In the genomic region with DNA sequence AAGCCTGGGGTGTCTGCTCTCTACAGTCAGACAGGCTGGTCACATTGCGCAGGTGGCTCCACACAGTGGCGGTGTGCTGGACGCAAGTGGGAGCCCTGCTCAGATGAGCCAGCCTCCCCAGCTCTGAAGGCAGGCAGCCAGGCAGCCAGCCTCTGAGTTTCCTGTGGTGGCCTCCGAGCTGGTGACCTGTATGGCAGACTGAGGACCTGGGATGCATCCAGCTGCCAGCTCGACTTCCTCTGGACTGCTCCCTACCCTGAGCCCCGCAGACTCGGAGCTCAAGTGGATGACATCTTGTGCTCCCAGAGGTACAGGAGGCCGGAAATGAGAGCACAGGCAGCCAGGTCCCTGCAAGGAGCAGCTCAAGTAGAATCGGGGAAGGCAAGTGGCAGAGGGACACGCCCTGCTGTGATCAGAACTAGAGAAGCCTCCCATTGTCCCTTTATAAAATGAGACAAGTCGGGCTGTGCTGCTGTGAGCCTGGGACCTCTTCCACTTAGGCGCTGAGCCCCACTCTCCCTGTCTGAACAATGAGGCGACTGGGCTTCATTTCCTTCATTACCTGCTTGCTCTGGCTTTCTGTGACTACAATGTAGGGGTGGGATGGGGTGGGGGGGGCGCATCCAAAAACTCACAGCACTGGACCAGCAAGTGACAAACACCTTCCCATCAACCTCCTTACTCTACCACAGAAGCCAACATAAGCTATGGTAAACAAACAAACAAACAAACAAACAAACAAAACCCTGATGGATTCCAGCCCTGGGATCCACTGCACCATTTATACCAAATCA, we compare ENCODE assay signal across 7 mouse cellular contexts. TPM values are rescaled to one million over a fixed set of nuclear protein-coding genes. Genes with fewer than 3 reads are reported as not detected.
DNase-seq lines count a peak whose midpoint lies in the region; ATAC-seq and TF ChIP-seq lines count a peak whose summit lies in the region.

No protein-coding gene starts in this region.

- peaks cover 8% of the 10 kb centered on the region for H3K27me3 ChIP-seq in E14TG2a.4 (ENCODE audit: insufficient read depth, low read length)
- H3K27me3 ChIP-seq in embryonic facial prominence, embryonic 11.5 days (ENCODE audit: control insufficient read depth, insufficient read depth, low read length), result no peaks in the 10 kb centered on the region

- H3K4me3 ChIP-seq in E14TG2a.4 (replicated peaks; ENCODE audit: low read length), result peak overlapping the region; percentile 20
- H3K4me3 ChIP-seq in embryonic facial prominence, embryonic 11.5 days (ENCODE audit: low read depth, low read length), result no peak overlapping the region

- H3K36me3 ChIP-seq in E14TG2a.4 (ENCODE audit: insufficient read depth, low read length), result no peaks in the 10 kb centered on the region
- no peaks in the 10 kb centered on the region for H3K36me3 ChIP-seq in embryonic facial prominence, embryonic 11.5 days (replicated peaks; ENCODE audit: control insufficient read depth, insufficient read depth, low read depth, low read length)

- no peak for TF ChIP-seq CTCF in E14TG2a.4 (conservative IDR thresholded peaks at IDR 0.05; ENCODE audit: low read length)

- no peak overlapping the region for H3K4me2 ChIP-seq in embryonic facial prominence, embryonic 11.5 days (ENCODE audit: low read depth, low read length)

- H3K9ac ChIP-seq in embryonic facial prominence, embryonic 11.5 days (replicated peaks; ENCODE audit: low read length), result peak overlapping the region; percentile 18; the same call in 1 of the 2 replicates

- no peak overlapping the region for H3K27ac ChIP-seq in embryonic facial prominence, embryonic 11.5 days (replicated peaks; ENCODE audit: low read depth, low read length)

- 38% methylated on average over 14 of the region's 14 CpGs for WGBS in embryonic facial prominence, embryonic 11.5 days

- peaks cover 24% of the 10 kb centered on the region for H3K4me1 ChIP-seq in E14TG2a.4 (replicated peaks; ENCODE audit: low read depth, low read length)
- peaks cover 4% of the 10 kb centered on the region for H3K4me1 ChIP-seq in embryonic facial prominence, embryonic 11.5 days (ENCODE audit: control insufficient read depth, insufficient read depth, low read length)

- peak; percentile 28 for DNase-seq in CD4-positive helper T cell, adult 2 months (ENCODE audit: low read depth, low spot score)
- no peak for DNase-seq in embryonic facial prominence, embryonic 11.5 days (ENCODE audit: low spot score)
- peak; percentile 60 for DNase-seq in lung, postnatal 14 days
- DNase-seq in spleen, postnatal 4 days (ENCODE audit: low spot score in 2 of 2), result no peak
- DNase-seq in urinary bladder, postnatal 4 days (ENCODE audit: low spot score in 2 of 2), result no peak

- H3K9me3 ChIP-seq in E14TG2a.4 (ENCODE audit: low read length), result no peaks in the 10 kb centered on the region
- no peaks in the 10 kb centered on the region for H3K9me3 ChIP-seq in embryonic facial prominence, embryonic 11.5 days (replicated peaks; ENCODE audit: control insufficient read depth, low read length)

- no peak for ATAC-seq in embryonic facial prominence, embryonic 11.5 days (replicated peaks; ENCODE audit: insufficient number of reproducible peaks, low FRiP score, low TSS enrichment, low read depth)
- ATAC-seq in inflammation-experienced regulatory T-cells, adult 6 months, result peak; percentile 52

RNA-seq across cellular contexts. Expression of a gene that starts 16.5 kb away (rescaled TPM):
- 1.8 and 2.7 TPM in 2 replicates for polyA plus RNA-seq in embryonic facial prominence, embryonic 11.5 days (2014; fragmentation: Nextera tagmentation; extraction: Ambion mirVana)
- 1 to 10 TPM; 1.1 to 2.8 (median 2.0) TPM for polyA plus RNA-seq in inflammation-experienced regulatory T-cells, adult 6 months (2017; shearing (Covaris generic))

Comparison
In these comparisons a context has a peak if more than half of its experiments do, and no peak if none do; other contexts are left out.
1. DNase-seq: peak in CD4-positive helper T cell, adult 2 months (single experiment) and lung, postnatal 14 days (single experiment); none in embryonic facial prominence, embryonic 11.5 days (single experiment), spleen, postnatal 4 days (0 of 2) and urinary bladder, postnatal 4 days (0 of 2).